Mouse (Mus musculus) kidney, postnatal 0 days (tissue): Measurements from ENCODE around the gene Prg3. TPM values are rescaled to one million over a fixed set of nuclear protein-coding genes. Genes with fewer than 3 reads are reported as not detected.

ENCODE experiments used
- ATAC-seq: fragments of 200-750 bp; cut with Nextera tagmentation; replicated peaks from 2 replicates; pipeline ENCODE4 v1.8.0; 2017; ENCODE audit warnings: low read depth, moderate number of reproducible peaks, moderate TSS enrichment, moderate library complexity; ENCODE audit not compliant: low FRiP score
- DNase-seq: peaks from one replicate; pipeline ENCODE4 v3.0.0-alpha.2; 2016; ENCODE audit warnings: low spot score
- H3K27ac ChIP-seq: fragments of 300-500 bp; sonication (generic); 2 replicates; pipeline ENCODE4 v1.5.1; 2014; ENCODE audit warnings: mild to moderate bottlenecking
- H3K27me3 ChIP-seq: fragments of 300-500 bp; sonication (generic); 2 replicates; pipeline ENCODE4 v1.6.1; 2014; ENCODE audit warnings: low read length, mixed read lengths; ENCODE audit not compliant: insufficient read depth
- H3K36me3 ChIP-seq: fragments of 300-500 bp; sonication (generic); 2 replicates; pipeline ENCODE4 v1.6.1; 2014; ENCODE audit warnings: low read length, mixed read lengths; ENCODE audit not compliant: insufficient read depth
- H3K4me1 ChIP-seq: fragments of 300-500 bp; sonication (generic); replicated peaks from 2 replicates; pipeline ENCODE4 v1.6.1; 2014; ENCODE audit warnings: antibody characterized with exemption, low read length, mixed read lengths; ENCODE audit not compliant: insufficient read depth
- H3K4me2 ChIP-seq: fragments of 300-500 bp; sonication (generic); 2 replicates; pipeline ENCODE4 v1.6.1; 2014; ENCODE audit warnings: mild to moderate bottlenecking, low read length, moderate library complexity, mixed read lengths
- H3K4me3 ChIP-seq: fragments of 300-500 bp; sonication (generic); replicated peaks from 2 replicates; pipeline ENCODE4 v1.5.1; 2014; ENCODE audit warnings: low read depth, low read length
- H3K9ac ChIP-seq: fragments of 300-500 bp; sonication (generic); 2 replicates; pipeline ENCODE4 v1.6.1; 2014; ENCODE audit warnings: low read depth, low read length
- H3K9me3 ChIP-seq: fragments of 300-500 bp; sonication (generic); replicated peaks from 2 replicates; pipeline ENCODE4 v1.6.1; 2016; ENCODE audit warnings: low read length, inconsistent platforms, mixed read lengths
- CTCF ChIP-seq: IDR thresholded peaks from 2 replicates; pipeline ENCODE4 v1.5.1; 2016; ENCODE audit warnings: antibody characterized with exemption, low read depth, mild to moderate bottlenecking, moderate library complexity
- WGBS: fragments of 180-500 bp; shearing (Covaris S2); extraction: QIAGEN DNeasy Blood & Tissue Kit; methylation state at CpG from one replicate; pipeline ENCODE4 v1.1.7; 2014; 5-methylcytosine and 5-hydroxymethylcytosine counted together
- polyA plus RNA-seq: library from polyadenylated mRNA; unstranded; fragments of >200 nt; fragmentation: Nextera tagmentation; extraction: Ambion mirVana; gene quantifications from 2 replicates; pipeline ENCODE4 v1.2.1, GENCODE M21; 2015

The Prg3 gene
- polyA plus RNA-seq, 1 experiment from 2014 or later = not detected

DNA sequence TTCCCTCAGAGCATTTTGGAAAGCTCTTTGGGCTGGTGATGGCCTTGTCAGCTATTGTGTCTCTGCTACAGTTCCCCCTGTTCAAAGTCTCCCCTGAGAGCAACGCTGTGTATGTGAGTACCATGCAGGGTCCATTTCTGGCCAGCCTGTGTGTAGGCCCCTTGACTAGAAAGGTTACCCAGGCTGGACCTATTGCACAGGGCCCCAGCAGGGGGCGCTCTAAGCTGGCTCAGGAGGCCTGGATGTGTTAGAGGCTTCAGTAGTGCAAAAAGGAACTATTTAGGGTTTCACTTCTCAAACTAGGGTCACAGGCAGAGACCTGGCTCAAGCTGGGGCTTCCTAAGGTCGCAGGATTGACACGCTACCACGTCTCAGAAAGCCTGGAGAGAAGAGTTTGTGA lies 31.7 kb upstream of the Prg3 start:
- peaks cover 9% of the 10 kb centered on the region; the same call in 1 of the 2 replicates for H3K36me3 ChIP-seq
- peak; percentile 82 for TF ChIP-seq CTCF

GRCm38 (mm10) chr2:84958588-84959264 lies 29.3 kb upstream of the Prg3 start:
- H3K27me3 ChIP-seq = no peaks in the 10 kb centered on the region
- WGBS = 88% methylated on average over 11 of the region's 11 CpGs
- ATAC-seq (no peak), DNase-seq (no peak)
- peaks cover 9% of the 10 kb centered on the region; the same call in 1 of the 2 replicates for H3K36me3 ChIP-seq
- TF ChIP-seq CTCF = no peak
- no peak overlapping the region for H3K4me3 ChIP-seq
- no peak overlapping the region for H3K9ac ChIP-seq
- H3K4me2 ChIP-seq = no peak overlapping the region
- no peak overlapping the region for H3K27ac ChIP-seq
- no peaks in the 10 kb centered on the region for H3K9me3 ChIP-seq
- H3K4me1 ChIP-seq = no peaks in the 10 kb centered on the region

More for the DNA sequence above, 31.7 kb upstream of the Prg3 start:
- H3K4me3 ChIP-seq = no peak overlapping the region
- DNase-seq = peak; percentile 54
- H3K27me3 ChIP-seq = no peaks in the 10 kb centered on the region
- 60% methylated on average over 5 of the region's 5 CpGs for WGBS
- no peak overlapping the region for H3K9ac ChIP-seq
- no peak overlapping the region for H3K4me2 ChIP-seq
- ATAC-seq = 0 out of 2 replicates have a peak, but pooled peaks have one; percentile 36
- H3K9me3 ChIP-seq = no peaks in the 10 kb centered on the region
- H3K4me1 ChIP-seq = no peaks in the 10 kb centered on the region
- H3K27ac ChIP-seq = no peak overlapping the region

DNA sequence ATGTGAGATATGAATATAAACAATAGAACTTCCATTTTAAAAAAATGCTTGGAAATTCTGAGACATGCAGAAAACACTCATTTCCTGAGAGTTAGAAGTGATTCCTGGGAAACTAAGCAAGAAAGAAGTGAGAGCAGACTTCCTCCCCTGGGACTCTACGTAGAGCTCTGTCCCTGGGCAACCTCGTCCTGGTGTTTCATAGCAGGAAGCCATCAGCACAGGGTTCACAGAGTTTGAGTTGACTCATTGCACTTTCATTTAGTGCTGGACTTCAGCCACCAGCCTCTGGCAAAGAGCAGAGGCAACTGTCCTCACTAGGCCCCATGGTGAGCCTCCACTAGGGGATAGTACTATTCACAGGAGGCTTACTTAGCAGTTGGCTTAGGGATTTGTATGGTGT lies 26.7 kb upstream of the Prg3 start:
- Histone ChIP-seq H3K27ac (no peak overlapping the region), H3K27me3 (no peaks in the 10 kb centered on the region), H3K4me3 (no peak overlapping the region), H3K9ac (no peak overlapping the region), H3K9me3 (no peaks in the 10 kb centered on the region), H3K36me3 (peaks cover 5% of the 10 kb centered on the region; the same call in 1 of the 2 replicates), H3K4me2 (no peak overlapping the region), H3K4me1 (no peaks in the 10 kb centered on the region)
- peak; percentile 21; the same call in 1 of the 2 replicates for TF ChIP-seq CTCF
- peak; percentile 65 for ATAC-seq
- DNase-seq = peak; percentile 72
- 54% methylated on average over 2 of the region's 2 CpGs for WGBS

DNA sequence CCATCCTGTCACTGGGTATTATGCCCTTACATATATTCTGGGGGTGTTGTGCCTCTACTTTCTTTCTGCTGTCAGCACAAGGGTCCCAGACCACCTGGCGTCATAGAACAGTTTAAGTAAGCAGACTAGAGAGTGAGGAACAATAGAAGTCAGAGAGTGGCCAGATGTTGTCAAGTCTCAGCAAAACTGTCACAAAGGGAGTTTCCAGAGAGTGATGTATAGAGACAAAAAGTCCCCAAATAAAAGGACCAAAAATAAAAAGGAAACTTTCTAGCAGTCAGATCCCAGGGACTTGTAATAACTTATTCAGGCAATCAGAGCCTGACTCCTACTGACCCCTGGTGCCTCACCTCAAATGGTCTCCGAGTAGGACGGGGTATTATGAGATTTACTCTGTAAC lies 26.1 kb upstream of the Prg3 start:
- no peak overlapping the region for H3K9ac ChIP-seq
- 69% methylated on average over 3 of the region's 3 CpGs for WGBS
- no peak for ATAC-seq
- H3K4me1 ChIP-seq = no peaks in the 10 kb centered on the region
- no peak overlapping the region for H3K4me3 ChIP-seq
- DNase-seq = no peak
- H3K27ac ChIP-seq = no peak overlapping the region
- peaks cover 5% of the 10 kb centered on the region; the same call in 1 of the 2 replicates for H3K36me3 ChIP-seq
- no peak for TF ChIP-seq CTCF
- no peak overlapping the region for H3K4me2 ChIP-seq
- no peaks in the 10 kb centered on the region for H3K27me3 ChIP-seq
- H3K9me3 ChIP-seq = no peaks in the 10 kb centered on the region

DNA sequence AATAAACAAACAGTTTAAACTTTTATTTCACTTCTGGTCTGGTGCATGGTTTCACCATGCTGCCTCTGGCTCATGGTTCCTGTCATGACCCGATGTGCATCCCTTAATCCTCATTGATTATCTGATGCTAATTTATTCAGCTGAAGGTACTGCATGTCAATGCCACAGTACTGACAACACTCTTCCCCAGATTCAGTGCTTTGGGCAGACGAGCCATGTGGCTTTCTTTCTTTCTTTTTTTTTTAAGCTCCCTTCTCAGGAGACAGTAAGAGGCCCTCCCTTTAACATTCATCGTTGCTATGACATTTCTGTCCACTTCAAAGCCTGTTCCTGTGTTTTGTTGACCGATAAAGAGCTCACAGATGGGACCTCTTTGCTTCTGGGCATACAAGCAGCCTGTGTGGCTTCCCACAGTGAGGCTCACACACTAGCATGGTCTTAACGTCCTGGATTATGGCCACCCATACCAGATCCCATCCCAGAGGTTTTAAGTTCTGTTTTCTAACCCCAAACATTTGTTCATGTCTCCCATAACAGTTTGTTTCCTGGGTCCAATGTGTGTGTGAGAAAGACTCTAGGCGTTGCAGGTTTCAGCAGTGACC lies 25.0 kb upstream of the Prg3 start:
- no peak overlapping the region for H3K27ac ChIP-seq
- H3K9ac ChIP-seq = no peak overlapping the region
- no peak for ATAC-seq
- DNase-seq = no peak
- no peaks in the 10 kb centered on the region for H3K36me3 ChIP-seq
- TF ChIP-seq CTCF = no peak
- WGBS = 41% methylated on average over 6 of the region's 6 CpGs
- no peaks in the 10 kb centered on the region for H3K27me3 ChIP-seq
- no peaks in the 10 kb centered on the region for H3K4me1 ChIP-seq
- no peak overlapping the region for H3K4me3 ChIP-seq
- no peaks in the 10 kb centered on the region for H3K9me3 ChIP-seq
- H3K4me2 ChIP-seq = no peak overlapping the region

- H3K27me3 ChIP-seq = no peaks in the 10 kb centered on the region
- H3K9ac ChIP-seq = no peak overlapping the region
- WGBS = 83% methylated on average over 7 of the region's 7 CpGs
- no peaks in the 10 kb centered on the region for H3K4me1 ChIP-seq
- H3K9me3 ChIP-seq = no peaks in the 10 kb centered on the region
- ATAC-seq (no peak), DNase-seq (no peak)
- H3K4me3 ChIP-seq = no peak overlapping the region
- TF ChIP-seq CTCF = no peak
- no peak overlapping the region for H3K4me2 ChIP-seq
- no peaks in the 10 kb centered on the region for H3K36me3 ChIP-seq
- no peak overlapping the region for H3K27ac ChIP-seq
These were observed 23.8 kb upstream of the Prg3 start for GRCm38 (mm10) chr2:84964111-84964801.
